Mouse (Mus musculus): Measurements from ENCODE around the gene Fzd10. TPM values are rescaled to one million over a fixed set of nuclear protein-coding genes. Genes with fewer than 3 reads are reported as not detected.

The Fzd10 gene
- 4.4 and 5.8 TPM in 2 replicates for polyA plus RNA-seq (2015; fragmentation: Nextera tagmentation; extraction: Ambion mirVana)

GRCm38 (mm10) chr5:128600072-128601021, at the start of gene Fzd10:
Gene Fzd10, plus strand, starts transcription at chr5:128600844.
- peak within 1 kb of the TSS; percentile 42 for H3K9ac ChIP-seq
- peak within 1 kb of the TSS; percentile 58 for H3K4me3 ChIP-seq
- peak within 1 kb of the TSS; percentile 72 for H3K27ac ChIP-seq (replicated peaks)
- peak; percentile 46; the same call in 1 of the 2 replicates for ATAC-seq (ENCODE audit: low FRiP score, low read depth)
- H3K36me3 ChIP-seq = no peaks in the 10 kb centered on the region
- no peaks in the 10 kb centered on the region for H3K9me3 ChIP-seq
- H3K4me1 ChIP-seq (replicated peaks) = peaks cover 57% of the 10 kb centered on the region
- peaks cover 16% of the 10 kb centered on the region for H3K27me3 ChIP-seq
- peak within 1 kb of the TSS; percentile 93 for H3K4me2 ChIP-seq
- under 1% methylated on average over 59 of the region's 73 CpGs for WGBS

- H3K36me3 ChIP-seq = no peaks in the 10 kb centered on the region
- peak overlapping the region; percentile 53 for H3K4me2 ChIP-seq
- peaks cover 3% of the 10 kb centered on the region; the same call in 1 of the 2 replicates for H3K27me3 ChIP-seq
- no peak overlapping the region for H3K27ac ChIP-seq (replicated peaks)
- H3K4me1 ChIP-seq (replicated peaks) = peaks cover 19% of the 10 kb centered on the region
- H3K9ac ChIP-seq = peak overlapping the region; percentile 33; the same call in 1 of the 2 replicates
- no peaks in the 10 kb centered on the region for H3K9me3 ChIP-seq
- WGBS = 4% methylated on average over 11 of the region's 11 CpGs
- peak overlapping the region; percentile 19 for H3K4me3 ChIP-seq
- no peak for ATAC-seq (ENCODE audit: low FRiP score, low read depth)
Measured at GRCm38 (mm10) chr5:128551448-128551847, 49.2 kb upstream of the Fzd10 start.

DNA sequence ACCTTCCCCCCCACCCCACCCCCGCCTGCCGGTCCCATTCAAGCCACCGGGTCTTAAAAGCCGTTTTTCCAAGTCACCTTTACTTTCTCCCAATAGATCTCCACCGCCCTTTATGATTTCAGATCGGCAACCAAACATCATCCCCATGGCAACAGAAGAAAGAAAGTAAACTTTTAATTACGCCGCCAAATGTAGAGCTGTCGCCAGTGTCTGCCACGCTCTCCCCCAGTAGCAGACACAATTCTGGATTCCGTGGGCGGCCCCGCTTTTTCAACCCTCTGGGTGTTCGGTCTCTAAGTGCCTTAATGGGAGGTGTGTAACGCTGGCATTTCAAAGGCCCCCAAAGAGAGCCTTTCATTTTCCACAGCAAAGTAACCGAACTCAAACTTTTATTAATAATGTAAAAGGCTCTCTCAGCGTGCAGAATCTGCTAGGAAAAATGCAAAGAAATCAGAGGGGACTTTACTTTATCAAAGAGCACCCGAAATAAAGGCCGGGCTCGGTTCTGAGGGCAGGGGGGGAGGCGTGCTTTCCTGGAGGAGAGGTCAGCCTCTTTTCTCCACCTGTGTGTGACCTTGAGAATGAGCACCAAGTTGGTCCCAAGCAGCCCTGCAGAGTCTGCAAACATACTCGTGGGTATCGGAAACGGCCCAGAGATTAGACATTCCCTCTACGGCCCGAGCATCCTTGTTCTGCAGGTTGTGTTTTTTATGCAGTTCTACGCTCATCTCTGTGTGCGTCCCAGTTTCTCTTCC, 48.3 kb upstream of the Fzd10 start:
- H3K9me3 ChIP-seq = no peaks in the 10 kb centered on the region
- H3K4me1 ChIP-seq (replicated peaks) = peaks cover 19% of the 10 kb centered on the region
- no peak overlapping the region for H3K9ac ChIP-seq
- H3K4me3 ChIP-seq = peak overlapping the region; percentile 19
- H3K27ac ChIP-seq (replicated peaks) = no peak overlapping the region
- WGBS = 5% methylated on average over 28 of the region's 28 CpGs
- ATAC-seq (ENCODE audit: low FRiP score, low read depth) = no peak
- peak overlapping the region; percentile 53 for H3K4me2 ChIP-seq
- H3K27me3 ChIP-seq = peaks cover 3% of the 10 kb centered on the region; the same call in 1 of the 2 replicates
- H3K36me3 ChIP-seq = no peaks in the 10 kb centered on the region

GRCm38 (mm10) chr5:128558126-128558525, 42.5 kb upstream of the Fzd10 start:
- H3K27me3 ChIP-seq = no peaks in the 10 kb centered on the region
- H3K9me3 ChIP-seq = no peaks in the 10 kb centered on the region
- no peak overlapping the region for H3K4me2 ChIP-seq
- no peak overlapping the region for H3K9ac ChIP-seq
- H3K36me3 ChIP-seq = no peaks in the 10 kb centered on the region
- ATAC-seq (ENCODE audit: low FRiP score, low read depth) = no peak
- 53% methylated on average over 7 of the region's 7 CpGs for WGBS
- H3K27ac ChIP-seq (replicated peaks) = no peak overlapping the region
- no peaks in the 10 kb centered on the region for H3K4me1 ChIP-seq (replicated peaks)
- no peak overlapping the region for H3K4me3 ChIP-seq

DNA sequence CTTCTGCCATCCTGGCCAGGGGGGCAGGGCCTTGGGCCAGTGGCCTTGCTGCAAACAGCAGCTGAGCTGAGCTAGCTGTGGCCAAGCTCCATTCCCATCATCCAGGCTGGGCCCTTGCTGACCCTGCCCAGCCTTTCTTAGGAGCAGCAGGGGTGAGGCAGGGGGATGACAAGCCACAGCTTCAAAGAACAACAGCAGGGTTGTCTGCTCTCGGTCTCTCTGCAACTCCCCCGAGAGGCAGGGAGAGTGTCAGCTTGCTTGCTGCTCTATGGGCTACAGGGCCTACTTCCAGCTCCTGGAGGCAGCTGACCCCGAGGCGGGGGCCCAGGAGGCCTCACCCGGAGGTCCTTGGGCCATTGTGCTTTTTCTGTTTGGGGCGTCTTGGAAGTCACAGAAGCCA, 33.3 kb upstream of the Fzd10 start:
- Histone ChIP-seq H3K4me1 (replicated peaks) (no peaks in the 10 kb centered on the region), H3K4me3 (no peak overlapping the region), H3K36me3 (no peaks in the 10 kb centered on the region), H3K27me3 (no peaks in the 10 kb centered on the region), H3K9ac (no peak overlapping the region), H3K4me2 (no peak overlapping the region), H3K9me3 (no peaks in the 10 kb centered on the region), H3K27ac (replicated peaks) (no peak overlapping the region)
- no peak for ATAC-seq (ENCODE audit: low FRiP score, low read depth)
- 9% methylated on average over 6 of the region's 6 CpGs for WGBS

DNA sequence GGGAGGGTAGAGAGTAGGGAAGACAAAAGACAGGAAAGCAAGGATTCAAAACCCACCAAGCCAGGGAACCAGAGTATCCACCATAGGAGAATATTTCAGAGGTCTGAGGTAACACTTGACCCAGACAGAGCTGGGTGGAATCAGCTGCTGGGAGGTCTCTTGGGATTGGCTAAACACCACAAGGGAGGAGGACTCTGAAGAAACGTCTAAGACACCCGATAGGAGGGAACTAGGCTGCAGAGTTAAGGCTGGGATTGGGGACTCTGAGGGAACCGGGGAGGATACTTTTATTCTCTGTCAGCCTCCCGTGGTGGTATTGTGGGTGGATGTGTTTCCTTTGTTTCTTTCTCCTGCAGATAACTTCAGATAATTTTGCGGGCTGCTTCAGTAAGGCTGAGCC, 31.7 kb upstream of the Fzd10 start:
- Histone ChIP-seq H3K27me3 (no peaks in the 10 kb centered on the region), H3K4me1 (replicated peaks) (no peaks in the 10 kb centered on the region), H3K4me2 (no peak overlapping the region), H3K4me3 (no peak overlapping the region), H3K9ac (no peak overlapping the region), H3K36me3 (no peaks in the 10 kb centered on the region), H3K9me3 (no peaks in the 10 kb centered on the region), H3K27ac (replicated peaks) (no peak overlapping the region)
- no peak for ATAC-seq (ENCODE audit: low FRiP score, low read depth)
- 10% methylated on average over 5 of the region's 5 CpGs for whole genome bisulfite sequencing

DNA sequence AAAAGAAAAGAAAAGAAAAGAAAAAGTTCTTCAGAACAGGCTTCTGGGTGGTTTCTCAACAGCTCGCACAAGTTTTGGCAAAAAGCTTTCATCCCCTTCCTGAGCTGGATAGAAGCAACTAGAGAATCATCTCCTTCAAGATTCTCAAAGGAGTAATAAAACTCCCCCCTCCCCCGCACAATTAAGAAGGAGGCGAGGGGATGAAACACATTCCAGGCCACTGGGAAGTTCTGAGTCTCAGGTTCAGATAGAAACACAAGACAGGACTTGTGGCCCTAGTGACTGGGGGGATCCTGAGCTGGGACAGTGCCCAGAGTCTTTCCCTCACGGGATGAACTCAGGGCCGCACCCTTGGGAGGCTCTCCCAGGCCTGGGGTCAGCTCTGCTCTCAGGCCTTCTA, 30.6 kb upstream of the Fzd10 start:
- WGBS = 62% methylated on average over 5 of the region's 5 CpGs
- H3K4me1 ChIP-seq (replicated peaks) = no peaks in the 10 kb centered on the region
- no peak for ATAC-seq (ENCODE audit: low FRiP score, low read depth)
- H3K36me3 ChIP-seq = no peaks in the 10 kb centered on the region
- H3K9me3 ChIP-seq = no peaks in the 10 kb centered on the region
- H3K4me3 ChIP-seq = no peak overlapping the region
- H3K9ac ChIP-seq = no peak overlapping the region
- no peaks in the 10 kb centered on the region for H3K27me3 ChIP-seq
- no peak overlapping the region for H3K4me2 ChIP-seq
- H3K27ac ChIP-seq (replicated peaks) = no peak overlapping the region

- Histone ChIP-seq H3K9me3 (no peaks in the 10 kb centered on the region), H3K4me2 (no peak overlapping the region), H3K4me1 (replicated peaks) (0 out of 2 replicates have a peak, but pooled peaks cover 4% of the 10 kb centered on the region), H3K9ac (no peak overlapping the region), H3K27ac (replicated peaks) (no peak overlapping the region), H3K36me3 (no peaks in the 10 kb centered on the region), H3K4me3 (no peak overlapping the region), H3K27me3 (no peaks in the 10 kb centered on the region)
- WGBS = 85% methylated on average over 5 of the region's 5 CpGs
- no peak for ATAC-seq (ENCODE audit: low FRiP score, low read depth)
Measured at GRCm38 (mm10) chr5:128570848-128571247, 29.8 kb upstream of the Fzd10 start.

DNA sequence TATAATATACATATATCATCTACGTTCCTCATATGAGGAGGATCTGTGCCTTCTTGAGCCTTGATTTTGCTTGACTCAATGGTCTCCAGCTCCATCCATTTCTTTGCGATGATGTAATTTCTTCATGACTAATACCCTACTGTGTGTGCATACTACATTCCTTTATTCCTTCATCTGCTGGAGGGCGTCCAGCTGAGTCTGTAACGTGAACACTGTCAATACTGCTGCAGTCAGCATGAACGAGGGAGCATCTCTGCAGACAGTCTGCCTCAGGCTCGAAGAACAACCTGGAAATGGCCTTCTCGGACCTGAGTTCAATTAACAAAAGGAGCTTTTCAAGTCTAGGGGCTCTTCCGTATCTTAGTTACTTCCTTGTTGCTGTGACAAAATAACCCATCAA, 28.9 kb upstream of the Fzd10 start:
- Histone ChIP-seq H3K27me3 (no peaks in the 10 kb centered on the region), H3K9me3 (no peaks in the 10 kb centered on the region), H3K4me3 (no peak overlapping the region), H3K27ac (replicated peaks) (no peak overlapping the region), H3K36me3 (no peaks in the 10 kb centered on the region), H3K4me1 (replicated peaks) (0 out of 2 replicates have a peak, but pooled peaks cover 10% of the 10 kb centered on the region), H3K9ac (no peak overlapping the region), H3K4me2 (no peak overlapping the region)
- no peak for ATAC-seq (ENCODE audit: low FRiP score, low read depth)
- WGBS = 55% methylated on average over 8 of the region's 8 CpGs

DNA sequence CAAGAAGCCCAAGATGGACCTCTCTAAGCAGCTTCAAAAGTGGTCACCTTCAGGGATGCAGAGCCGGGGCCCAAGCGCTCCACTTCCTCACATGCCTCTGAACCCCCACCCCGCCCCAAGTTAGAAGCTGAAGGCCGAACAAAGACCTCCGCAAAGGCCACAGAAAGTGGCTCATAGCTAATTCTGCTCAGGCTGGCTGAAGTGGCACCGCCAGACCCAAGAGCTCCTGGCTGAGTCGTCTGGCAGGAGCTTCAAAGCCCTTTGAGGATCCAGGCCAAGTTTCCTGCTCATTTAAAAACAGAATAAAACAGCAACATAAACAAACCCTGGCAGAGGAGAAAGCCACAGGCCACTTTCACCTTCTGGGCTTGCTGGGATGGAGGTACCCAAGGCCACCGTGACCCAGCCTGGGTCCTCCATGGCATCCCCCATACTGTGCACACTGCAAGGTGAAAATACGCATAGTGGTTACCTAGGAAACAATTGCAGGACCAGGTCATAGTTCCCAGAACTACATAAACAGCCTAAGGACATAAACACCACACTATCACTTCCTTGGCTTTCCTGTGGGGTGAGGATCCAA, 24.6 kb upstream of the Fzd10 start:
- 54% methylated on average over 9 of the region's 9 CpGs for WGBS
- H3K9ac ChIP-seq = no peak overlapping the region
- H3K4me3 ChIP-seq = no peak overlapping the region
- 0 out of 2 replicates have a peak, but pooled peaks cover 12% of the 10 kb centered on the region for H3K4me1 ChIP-seq (replicated peaks)
- ATAC-seq (ENCODE audit: low FRiP score, low read depth) = peak; percentile 71
- H3K27me3 ChIP-seq = no peaks in the 10 kb centered on the region
- 0 out of 2 replicates have a peak overlapping the region, but pooled peaks have one; percentile 34 for H3K27ac ChIP-seq (replicated peaks)
- no peaks in the 10 kb centered on the region for H3K36me3 ChIP-seq
- no peaks in the 10 kb centered on the region for H3K9me3 ChIP-seq
- H3K4me2 ChIP-seq = no peak overlapping the region

DNA sequence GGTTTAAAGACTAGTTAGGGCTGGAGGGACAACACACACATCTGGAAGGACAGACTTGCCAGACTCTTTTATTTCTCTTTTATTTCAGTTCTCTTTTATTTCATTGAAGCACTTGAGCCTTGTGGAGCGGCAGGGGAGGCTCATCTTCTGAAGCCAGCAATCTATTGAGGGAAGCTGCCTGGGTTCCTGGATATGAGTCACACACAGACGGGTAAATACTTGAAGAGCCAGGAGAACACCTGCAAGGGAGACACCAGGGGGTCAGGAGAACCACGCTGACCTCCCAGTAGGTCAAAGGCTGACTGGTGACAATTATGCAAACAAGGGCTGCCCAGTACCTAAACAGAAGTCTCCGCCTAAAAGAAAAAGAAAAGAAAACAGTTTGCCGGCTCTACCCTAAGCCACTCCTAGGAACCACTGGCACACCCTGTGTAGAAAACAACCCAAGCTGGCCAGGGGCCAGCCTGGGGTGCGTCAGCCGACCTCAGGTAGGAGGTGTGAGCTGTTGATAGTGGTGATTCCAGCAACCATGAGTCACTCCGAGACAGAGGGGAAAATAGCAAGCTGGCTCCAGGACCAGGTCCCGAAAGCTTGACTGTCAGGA, 21.5 kb upstream of the Fzd10 start:
- H3K4me2 ChIP-seq = no peak overlapping the region
- H3K27me3 ChIP-seq = no peaks in the 10 kb centered on the region
- peaks cover 17% of the 10 kb centered on the region for H3K4me1 ChIP-seq (replicated peaks)
- no peak overlapping the region for H3K4me3 ChIP-seq
- H3K9ac ChIP-seq = no peak overlapping the region
- ATAC-seq (ENCODE audit: low FRiP score, low read depth) = no peak
- H3K9me3 ChIP-seq = no peaks in the 10 kb centered on the region
- no peak overlapping the region for H3K27ac ChIP-seq (replicated peaks)
- no peaks in the 10 kb centered on the region for H3K36me3 ChIP-seq
- WGBS = 43% methylated on average over 9 of the region's 9 CpGs

All from hindbrain, embryonic 15.5 days (tissue).